Mouse (Mus musculus) bone marrow, adult 2 months (tissue): ENCODE results near the gene Tnfrsf14.

Experiments
- CTCF ChIP-seq: fragments of 200-500 bp; IDR thresholded peaks from 2 replicates; pipeline ENCODE4 v1.5.1; 2011; ENCODE audit warnings: low read length, control low read depth; ENCODE audit not compliant: control insufficient read depth, insufficient read depth
- POLR2A ChIP-seq: fragments of 200-500 bp; IDR thresholded peaks from 2 replicates; pipeline ENCODE4 v1.6.1; 2011; ENCODE audit warnings: low read depth, mild to moderate bottlenecking, control low read depth, low read length, borderline replicate concordance; ENCODE audit not compliant: control insufficient read depth

DNA sequence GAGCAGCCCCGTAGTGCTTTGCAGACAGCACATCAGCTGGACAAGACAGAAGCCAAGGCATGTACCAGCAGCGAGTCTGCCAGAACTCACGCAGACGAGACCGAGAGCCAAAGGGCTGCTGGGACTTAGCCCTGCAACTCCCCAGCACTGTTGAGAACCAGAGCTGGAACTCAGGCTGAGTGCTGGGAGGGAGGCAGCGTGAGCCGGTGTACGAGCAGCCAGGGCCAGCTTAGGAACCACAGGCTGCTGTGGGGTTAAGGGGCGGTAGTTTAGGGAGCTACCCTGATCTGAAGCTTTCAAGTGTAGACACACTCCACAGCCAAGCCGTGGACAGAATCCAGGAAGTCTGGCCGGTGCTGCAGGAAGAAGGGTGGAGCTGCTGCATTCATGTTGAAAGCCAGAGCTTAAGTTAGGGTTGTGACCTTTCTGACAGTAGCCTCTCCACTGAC lies 45.8 kb upstream of the Tnfrsf14 start:
- TF ChIP-seq CTCF (no peak), POLR2A (no peak)
